Mouse (Mus musculus) activated CD4-positive, CD25-positive, alpha-beta regulatory T cell, adult 4 months (primary cell): Measurements from ENCODE around the gene Zfp697. TPM values are rescaled to one million over a fixed set of nuclear protein-coding genes. Genes with fewer than 3 reads are reported as not detected.
"Not testable (repeated sequence)": the region's sequence is repeated elsewhere in the genome, so short reads cannot be mapped to it uniquely, and the experiment has no call there.

Experiments
- ATAC-seq: one replicate; pipeline ENCODE4 v1.8.0; 2017
- polyA plus RNA-seq, 2 experiments: library from polyadenylated mRNA; unstranded; fragments of 100-300 nt; shearing (Covaris generic); gene quantifications; one replicate each; pipeline ENCODE4 v1.2.1; 2017

The Zfp697 gene
- polyA plus RNA-seq, 2 experiments from 2014 or later = 0.11 TPM; not detected in 1

GRCm38 (mm10) chr3:98374062-98374719 lies 8.1 kb upstream of the Zfp697 start:
- no peak for ATAC-seq

GRCm38 (mm10) chr3:98374980-98375379 lies 7.3 kb upstream of the Zfp697 start:
- no peak for ATAC-seq

GRCm38 (mm10) chr3:98378267-98378666 lies 4.0 kb upstream of the Zfp697 start:
- no peak for ATAC-seq

GRCm38 (mm10) chr3:98379236-98379635 lies 3.0 kb upstream of the Zfp697 start:
- ATAC-seq = no peak

DNA sequence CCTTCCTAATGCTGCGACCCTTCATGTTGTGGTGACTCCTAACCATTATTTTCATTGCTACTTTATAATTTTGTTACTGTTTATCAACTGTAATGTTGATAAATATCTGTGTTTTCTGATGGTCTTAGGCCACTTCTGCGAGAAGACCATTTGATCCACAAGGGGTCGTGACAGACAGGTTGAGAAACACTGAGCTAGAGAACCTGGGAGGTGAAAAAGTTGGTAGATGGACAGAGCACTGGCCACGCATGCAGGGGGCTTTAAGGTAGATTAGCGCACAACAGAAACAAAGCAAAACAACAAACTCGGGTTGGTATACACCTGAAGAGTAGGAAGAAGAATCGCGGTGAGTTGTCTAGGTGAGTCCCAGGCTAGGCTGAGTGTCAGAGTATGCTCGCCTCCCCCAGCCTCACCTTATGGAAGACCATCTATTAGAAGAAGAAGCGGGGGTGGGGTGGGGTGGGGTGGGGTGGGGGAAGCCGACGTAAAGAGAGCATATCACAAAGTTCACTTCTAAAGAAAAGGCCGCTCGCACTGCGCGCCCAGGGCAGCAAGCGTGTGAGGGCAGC lies 500 bp upstream of the Zfp697 start:
- ATAC-seq = no peak

DNA sequence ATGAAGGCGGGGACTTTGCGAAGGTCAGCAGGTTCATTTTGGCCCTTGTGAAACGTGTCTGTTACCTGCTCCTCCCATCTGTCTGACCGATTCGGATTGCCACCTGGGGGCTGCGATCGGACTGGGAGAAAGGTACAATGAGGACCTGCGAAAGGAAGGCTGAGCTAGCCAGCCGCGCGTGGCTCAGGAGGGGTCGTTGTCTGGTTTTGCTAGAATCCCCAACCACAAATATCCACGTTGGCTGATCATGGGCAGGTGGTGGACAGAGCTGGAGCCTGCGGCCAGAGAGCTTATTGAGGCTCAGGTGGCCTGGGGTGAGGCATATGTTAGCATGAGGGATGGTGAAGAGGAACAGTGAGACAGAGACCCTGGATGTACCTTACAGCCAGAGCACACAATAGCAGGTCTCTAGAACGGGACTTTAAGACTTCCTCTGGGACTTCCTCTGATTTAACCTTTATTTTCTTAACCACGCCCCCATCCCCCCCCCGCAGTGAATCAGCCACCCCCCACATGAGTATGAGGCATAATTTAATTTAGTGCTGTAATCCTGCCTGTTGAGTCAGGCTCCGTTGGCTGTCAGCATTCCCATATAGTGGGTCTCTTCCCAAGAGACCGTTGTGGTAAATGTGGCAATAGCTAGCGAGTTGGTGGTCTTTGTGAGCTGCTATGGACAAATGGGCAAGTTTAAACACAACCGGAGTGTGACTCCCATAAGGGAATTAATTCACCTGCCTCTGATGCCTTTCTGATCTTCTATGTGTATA lies 946 bp downstream of the Zfp697 start:
- no peak for ATAC-seq

DNA sequence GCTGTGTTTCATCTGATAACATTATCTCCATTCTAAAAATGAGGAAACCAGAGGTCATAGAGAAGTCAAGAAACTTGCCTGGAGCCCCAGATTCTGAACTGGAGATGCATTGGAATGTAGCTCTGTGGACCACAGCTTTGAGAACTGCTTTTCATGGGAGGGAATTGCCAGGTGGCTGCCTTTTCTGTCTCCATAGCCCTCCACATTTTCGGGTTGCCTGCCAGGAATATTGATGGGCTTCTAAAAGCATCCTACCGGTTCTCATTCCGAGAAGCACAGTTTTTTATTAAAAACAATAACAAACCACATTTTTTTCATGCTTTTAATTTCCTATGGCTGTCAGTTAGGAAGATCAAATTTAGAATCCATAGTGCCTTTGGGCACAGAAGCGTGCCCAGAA lies 4.8 kb downstream of the Zfp697 start:
- ATAC-seq = no peak

DNA sequence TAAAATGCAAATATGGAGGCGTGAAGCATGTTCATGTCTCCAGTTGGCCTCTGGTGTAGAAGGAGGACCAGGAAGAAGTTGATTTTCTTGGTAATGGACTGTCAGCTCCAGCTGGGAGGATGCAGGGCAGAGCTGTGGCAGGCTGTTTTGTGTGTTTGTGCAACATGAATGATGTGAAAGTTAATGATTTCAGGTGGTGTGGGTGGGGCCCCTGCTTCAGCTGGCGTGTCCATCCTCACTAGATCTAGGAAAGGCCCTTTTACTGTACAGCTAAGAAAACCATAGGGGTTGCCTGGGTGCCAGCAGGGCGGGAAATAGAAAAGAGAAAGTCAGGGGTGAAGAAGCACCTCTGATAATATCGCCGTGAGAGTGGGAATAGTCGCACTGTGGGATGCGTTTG lies 5.5 kb downstream of the Zfp697 start:
- ATAC-seq = no peak

- ATAC-seq = no peak
These were observed 7.0 kb downstream of the Zfp697 start for GRCm38 (mm10) chr3:98389305-98389704.

GRCm38 (mm10) chr3:98404268-98404895 lies 22.1 kb downstream of the Zfp697 start:
- not testable (repeated sequence) for ATAC-seq

GRCm38 (mm10) chr3:98405877-98406276 lies 23.6 kb downstream of the Zfp697 start:
- not testable (repeated sequence) for ATAC-seq

DNA sequence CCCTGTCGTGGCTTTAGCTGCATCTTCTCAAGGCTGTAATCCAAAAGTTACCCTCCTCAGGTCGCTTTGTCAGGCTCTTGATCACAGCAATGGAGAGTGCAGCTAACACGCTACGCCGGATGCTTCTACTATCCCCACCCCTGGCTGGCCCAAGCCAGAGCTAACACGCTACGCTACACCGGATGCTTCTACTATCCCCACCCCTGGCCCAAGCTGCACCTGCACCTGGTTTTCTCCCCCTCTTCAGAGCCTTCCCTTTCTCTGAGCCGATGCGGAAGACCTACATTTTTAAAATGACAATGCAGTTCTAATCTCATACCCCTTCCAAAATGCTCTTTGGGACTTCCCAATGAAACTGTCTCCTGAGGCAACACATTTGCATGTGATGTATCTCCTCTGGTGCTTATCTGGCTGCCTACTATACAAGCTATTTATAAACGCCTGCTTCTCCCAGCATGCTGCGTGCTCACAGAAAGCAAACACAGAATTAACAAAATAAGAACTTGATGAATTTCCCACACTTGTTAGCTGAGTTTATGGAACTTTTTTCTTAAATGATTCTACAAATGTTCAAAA lies 24.4 kb downstream of the Zfp697 start:
- ATAC-seq = not testable (repeated sequence)

- ATAC-seq = not testable (repeated sequence)
These were observed 25.1 kb downstream of the Zfp697 start for GRCm38 (mm10) chr3:98407261-98407780.

DNA sequence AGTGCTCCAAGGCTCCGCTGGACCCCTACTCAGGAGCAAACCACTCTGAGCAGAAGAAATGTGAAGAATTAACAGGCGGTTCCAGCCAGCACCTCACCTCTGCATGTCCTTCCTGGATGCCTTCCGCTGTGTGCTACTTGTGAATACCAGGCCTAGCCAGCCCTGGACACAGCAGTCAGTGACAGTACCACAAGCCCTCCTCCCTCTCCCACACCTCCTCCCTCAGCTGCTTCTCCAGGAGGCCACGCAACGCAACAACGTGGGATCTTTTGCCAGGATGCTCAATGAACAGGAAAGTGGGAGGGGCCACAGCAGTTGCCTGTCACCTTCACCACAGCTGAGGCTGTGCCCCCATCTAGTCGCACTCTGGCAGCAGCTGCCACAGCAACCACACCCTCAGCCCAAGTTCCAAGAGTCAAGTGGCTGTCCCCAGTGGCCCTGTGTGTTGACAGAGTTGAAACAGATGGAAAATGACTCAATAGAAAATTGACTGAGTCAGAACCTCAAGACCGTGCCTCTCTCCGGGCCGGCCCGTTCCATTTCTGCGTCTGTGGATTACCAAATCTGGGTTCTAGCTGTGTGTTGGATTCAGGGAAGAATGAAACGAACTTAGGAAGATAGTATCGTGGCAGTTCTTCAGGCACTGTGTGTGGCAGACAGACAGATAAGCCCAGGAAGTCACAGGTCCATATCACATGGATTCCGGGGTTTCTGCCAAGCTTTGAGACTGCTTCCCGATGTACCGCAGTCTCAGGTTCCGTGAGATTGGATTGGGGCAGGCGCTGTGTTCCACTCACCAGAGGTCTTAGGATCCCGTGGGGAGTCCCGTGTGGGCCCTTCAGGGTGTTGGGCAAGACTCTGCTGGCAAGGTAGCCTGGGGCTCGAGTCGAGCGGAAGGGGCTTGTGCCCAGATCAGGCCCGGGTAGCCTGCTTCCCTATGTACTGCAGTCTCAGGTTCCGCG lies 28.6 kb downstream of the Zfp697 start:
- not testable (repeated sequence) for ATAC-seq

- ATAC-seq = no peak
These were observed 31.5 kb downstream of the Zfp697 start for GRCm38 (mm10) chr3:98413733-98414132.

DNA sequence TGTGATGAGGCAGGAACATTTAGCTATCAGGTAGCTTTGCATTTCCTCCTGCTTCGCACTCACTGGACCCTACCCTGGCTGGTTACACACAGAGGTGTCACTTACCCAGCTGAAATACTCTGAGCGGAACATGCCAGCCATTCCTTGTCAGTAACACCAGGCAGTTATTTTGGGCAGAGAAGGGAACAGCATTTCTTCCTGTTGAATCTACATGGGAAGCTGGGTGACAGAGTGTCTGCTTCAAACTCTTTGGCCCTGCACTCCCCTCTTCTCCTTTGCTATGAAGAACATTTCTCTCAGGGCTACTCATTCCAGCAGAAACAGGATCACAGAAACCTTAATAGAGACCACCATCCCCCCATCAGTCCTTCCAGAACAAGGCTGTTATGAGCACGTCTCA lies 32.0 kb downstream of the Zfp697 start:
- no peak for ATAC-seq

GRCm38 (mm10) chr3:98416426-98417250 lies 34.4 kb downstream of the Zfp697 start:
- ATAC-seq = no peak

DNA sequence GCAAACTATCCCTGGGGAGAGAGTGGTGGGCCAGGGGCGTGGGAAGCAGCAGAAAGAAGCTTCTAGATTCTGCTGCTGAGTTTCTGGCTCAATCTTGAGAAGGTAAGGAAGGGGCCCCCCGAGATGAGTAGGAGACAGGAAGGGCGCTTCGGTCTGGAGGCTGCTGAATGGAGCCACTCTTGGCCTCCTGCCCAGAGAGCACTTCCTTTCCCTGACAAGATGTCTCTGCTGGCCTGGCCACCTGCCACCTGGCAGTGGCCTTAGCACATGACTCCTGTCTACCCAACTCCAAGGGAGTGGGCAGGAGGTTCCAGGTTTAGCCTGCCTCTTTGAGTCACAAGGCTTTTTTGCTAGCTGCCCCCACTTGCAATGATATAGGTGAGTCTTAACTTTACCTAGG lies 35.1 kb downstream of the Zfp697 start:
- ATAC-seq = no peak

- ATAC-seq = no peak
These were observed 36.9 kb downstream of the Zfp697 start for GRCm38 (mm10) chr3:98418991-98419785.

DNA sequence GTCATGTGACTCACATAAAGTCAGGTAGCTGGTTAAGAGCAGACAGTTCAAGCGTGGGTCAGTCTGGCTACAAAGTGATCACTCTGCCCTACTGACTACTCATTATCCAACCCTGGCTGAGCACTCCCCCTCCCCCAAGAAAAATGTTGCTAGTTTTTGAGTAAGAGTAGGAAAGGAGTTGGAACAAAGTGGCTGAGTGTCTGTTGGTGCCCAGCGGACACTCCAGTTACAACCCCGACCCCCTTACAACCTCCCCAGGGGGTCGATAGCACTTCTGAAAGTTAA lies 37.5 kb downstream of the Zfp697 start:
- no peak for ATAC-seq
